Mouse (Mus musculus) layer of hippocampus, adult 8-10 months (tissue): ENCODE results near the gene Phox2a. TPM values are rescaled to one million over a fixed set of nuclear protein-coding genes. Genes with fewer than 3 reads are reported as not detected.

Experiments
- DNase-seq, 2 experiments: peaks; one replicate each; pipeline ENCODE4 v3.0.0; 2022; ENCODE audit warnings: low spot score in 2 of 2
- total RNA-seq, 4 experiments: library from RNA; stranded (reverse); gene quantifications; 2 replicates each; pipeline ENCODE4 v1.2.4; 2022

Gene Phox2a
- total RNA-seq, 4 experiments from 2014 or later, result 0.20 TPM; not detected in 3

GRCm38 (mm10) chr7:101837606-101838471 is 19.7 kb downstream of the Phox2a start, which contains the start of gene Inppl1:
TSS of gene Inppl1 (minus strand) at chr7:101838229.
- DNase-seq, result peak; percentile 64 to 69

GRCm38 (mm10) chr7:101844186-101844585 is 26.1 kb downstream of the Phox2a start:
- DNase-seq, result no peak

- no peak for DNase-seq
These were observed 29.8 kb downstream of the Phox2a start for GRCm38 (mm10) chr7:101847934-101848333.

- DNase-seq, result no peak
These were observed 33.6 kb downstream of the Phox2a start for GRCm38 (mm10) chr7:101851689-101852088.

GRCm38 (mm10) chr7:101852846-101853245 is 34.7 kb downstream of the Phox2a start:
- DNase-seq, result no peak

GRCm38 (mm10) chr7:101853816-101854215 is 35.7 kb downstream of the Phox2a start:
- DNase-seq, result no peak

GRCm38 (mm10) chr7:101857094-101857493 is 39.0 kb downstream of the Phox2a start, which contains the start of gene Folr2:
TSS of gene Folr2 (minus strand) at chr7:101857194.
- no peak for DNase-seq

- no peak for DNase-seq
These were observed 40.2 kb downstream of the Phox2a start for GRCm38 (mm10) chr7:101858362-101858761.

- no peak for DNase-seq
These were observed 42.9 kb downstream of the Phox2a start for GRCm38 (mm10) chr7:101860978-101861377.

GRCm38 (mm10) chr7:101862291-101862690 is 44.2 kb downstream of the Phox2a start:
- no peak for DNase-seq

GRCm38 (mm10) chr7:101863415-101863814 is 45.3 kb downstream of the Phox2a start, which contains the start of gene Anapc15:
TSS of gene Anapc15 (plus strand) at chr7:101863715.
- no peak for DNase-seq

- no peak for DNase-seq
These were observed 48.6 kb downstream of the Phox2a start for GRCm38 (mm10) chr7:101866491-101867265.

- DNase-seq, result no peak
These were observed 49.4 kb downstream of the Phox2a start for GRCm38 (mm10) chr7:101867482-101867881.

GRCm38 (mm10) chr7:101868241-101869162 is 50.4 kb downstream of the Phox2a start:
- DNase-seq, result no peak

GRCm38 (mm10) chr7:101869163-101869500 is 51.0 kb downstream of the Phox2a start:
- no peak for DNase-seq

GRCm38 (mm10) chr7:101870629-101871028 is 52.5 kb downstream of the Phox2a start, which contains the start of gene Folr1:
TSS of gene Folr1 (minus strand) at chr7:101870788.
- no peak for DNase-seq

- DNase-seq, result no peak
These were observed 53.2 kb downstream of the Phox2a start for GRCm38 (mm10) chr7:101871296-101871695.
